Mouse (Mus musculus): ENCODE measurements at regions not wholly inside any gene's neighbourhood (a gene's known extent, or its start where the extent isn't known, plus 50 kb on each side); places are given as distances from the start of the nearest gene placed in this dataset.

DNA sequence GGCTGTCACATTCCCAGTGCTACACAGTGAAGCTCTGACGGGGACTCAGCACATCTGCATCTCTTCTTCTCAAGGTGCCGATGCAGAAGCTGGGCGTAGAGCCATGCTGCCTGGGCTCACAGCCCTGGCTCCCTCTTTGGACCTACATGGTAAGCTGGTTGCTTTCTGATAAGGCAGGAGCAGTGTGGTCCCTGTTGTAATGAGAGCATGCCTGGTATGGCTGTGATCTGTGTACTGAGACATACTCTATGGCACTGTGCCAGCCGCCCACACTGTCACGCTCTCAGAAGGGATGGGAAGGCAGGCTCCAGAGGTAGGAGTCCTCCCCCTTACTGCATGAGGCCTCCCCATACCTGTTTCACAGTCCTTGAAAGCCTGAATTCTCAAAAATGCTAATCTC lies 430.6 kb upstream of the Kcnab2 start:
- no peak overlapping the region for H3K9ac ChIP-seq (ENCODE audit: control insufficient read depth, low read depth, low read length, poor library complexity, severe bottlenecking)
- no peak overlapping the region for H3K27ac ChIP-seq (ENCODE audit: control insufficient read depth, low read depth, low read length)
- TF ChIP-seq ZC3H11A (IDR thresholded peaks at IDR 0.05; ENCODE audit: low read depth, low read length), result no peak
- TF ChIP-seq ZKSCAN1 (IDR thresholded peaks at IDR 0.05; ENCODE audit: low read depth, low read length), result no peak
- no peaks in the 10 kb centered on the region for H3K36me3 ChIP-seq (ENCODE audit: control insufficient read depth in 1 of 2, insufficient read depth in 2 of 2, low read length in 2 of 2)
- no peaks in the 10 kb centered on the region for H3K79me2 ChIP-seq (ENCODE audit: control insufficient read depth, insufficient read depth, low read length, poor library complexity)
- H3K4me1 ChIP-seq (ENCODE audit: control insufficient read depth in 1 of 2, insufficient read depth in 2 of 2, low read length in 2 of 2), result no peaks in the 10 kb centered on the region
- no peak for DNase-seq (ENCODE audit: low read depth, low spot score)
- no peak overlapping the region for H3K4me3 ChIP-seq (ENCODE audit: control insufficient read depth in 1 of 2, insufficient read depth in 1 of 2, low read depth in 2 of 2, low read length in 2 of 2)
- H3K27me3 ChIP-seq (ENCODE audit: control insufficient read depth in 1 of 2, insufficient read depth in 2 of 2, low read length in 2 of 2), result no peaks in the 10 kb centered on the region
- no peaks in the 10 kb centered on the region for H3K9me3 ChIP-seq (replicated peaks; ENCODE audit: insufficient read depth, low read length)

DNA sequence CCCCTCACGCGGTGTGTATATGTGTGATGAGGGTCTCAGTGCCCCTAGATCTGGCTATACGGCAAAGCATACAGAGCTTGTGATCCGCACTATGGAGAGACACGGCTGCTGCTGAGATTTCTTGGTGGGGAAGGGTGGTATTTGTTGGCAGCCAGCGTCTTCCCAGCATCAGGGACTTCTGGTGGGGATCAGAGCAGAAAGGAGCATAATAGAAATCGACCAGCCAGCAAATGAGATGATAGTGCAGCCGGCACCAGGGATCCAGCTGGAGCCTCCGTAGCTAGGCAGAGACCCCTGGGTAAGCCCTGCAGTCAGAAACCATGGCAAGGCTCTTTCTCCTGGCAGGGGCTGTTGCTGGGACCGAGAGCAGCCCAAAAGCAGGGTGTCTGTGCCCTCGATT lies 425.2 kb upstream of the Kcnab2 start:
- Histone ChIP-seq H3K4me1 (ENCODE audit: control insufficient read depth in 1 of 2, insufficient read depth in 2 of 2, low read length in 2 of 2) (no peaks in the 10 kb centered on the region), H3K9ac (ENCODE audit: control insufficient read depth, low read depth, low read length, poor library complexity, severe bottlenecking) (no peak overlapping the region), H3K4me3 (ENCODE audit: control insufficient read depth in 1 of 2, insufficient read depth in 1 of 2, low read depth in 2 of 2, low read length in 2 of 2) (no peak overlapping the region), H3K36me3 (ENCODE audit: control insufficient read depth in 1 of 2, insufficient read depth in 2 of 2, low read length in 2 of 2) (no peaks in the 10 kb centered on the region), H3K27ac (ENCODE audit: control insufficient read depth, low read depth, low read length) (no peak overlapping the region), H3K27me3 (ENCODE audit: control insufficient read depth in 1 of 2, insufficient read depth in 2 of 2, low read length in 2 of 2) (no peaks in the 10 kb centered on the region), H3K9me3 (replicated peaks; ENCODE audit: insufficient read depth, low read length) (no peaks in the 10 kb centered on the region), H3K79me2 (ENCODE audit: control insufficient read depth, insufficient read depth, low read length, poor library complexity) (no peaks in the 10 kb centered on the region)
- no peak for DNase-seq (ENCODE audit: low read depth, low spot score)
- TF ChIP-seq RCOR1 (IDR thresholded peaks at IDR 0.05; ENCODE audit: low read depth, low read length) (no peak), GATA1 (IDR thresholded peaks at IDR 0.05; ENCODE audit: low read depth, low read length) (no peak), KAT2A (conservative IDR thresholded peaks at IDR 0.05; ENCODE audit: low read depth, low read length) (no peak), ETS1 (IDR thresholded peaks at IDR 0.05; ENCODE audit: low read depth, low read length) (no peak)

DNA sequence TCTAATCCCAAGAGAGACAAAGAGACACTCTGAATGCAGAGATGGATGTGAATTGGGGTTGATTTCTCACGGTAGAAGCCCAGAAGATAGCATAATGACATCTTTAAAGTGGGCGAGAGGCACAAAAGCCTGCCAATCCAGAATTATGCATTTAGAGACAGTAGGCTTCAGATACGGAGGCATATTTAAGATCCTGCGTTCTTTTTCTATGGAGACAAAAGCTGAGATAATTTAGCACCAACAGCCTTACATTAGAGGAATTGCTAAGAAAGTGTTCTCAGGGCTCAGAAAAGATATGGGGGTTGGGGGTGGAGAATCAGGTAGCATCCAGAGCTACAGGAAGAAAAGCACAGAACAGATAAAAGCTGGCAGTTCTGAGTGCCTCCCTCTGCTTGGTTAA lies 422.4 kb upstream of the Kcnab2 start:
- no peaks in the 10 kb centered on the region for H3K27me3 ChIP-seq (ENCODE audit: control insufficient read depth in 1 of 2, insufficient read depth in 2 of 2, low read length in 2 of 2)
- no peaks in the 10 kb centered on the region for H3K79me2 ChIP-seq (ENCODE audit: control insufficient read depth, insufficient read depth, low read length, poor library complexity)
- no peaks in the 10 kb centered on the region for H3K9me3 ChIP-seq (replicated peaks; ENCODE audit: insufficient read depth, low read length)
- no peaks in the 10 kb centered on the region for H3K36me3 ChIP-seq (ENCODE audit: control insufficient read depth in 1 of 2, insufficient read depth in 2 of 2, low read length in 2 of 2)
- DNase-seq (ENCODE audit: low read depth, low spot score), result no peak
- no peaks in the 10 kb centered on the region for H3K4me1 ChIP-seq (ENCODE audit: control insufficient read depth in 1 of 2, insufficient read depth in 2 of 2, low read length in 2 of 2)
- no peak overlapping the region for H3K9ac ChIP-seq (ENCODE audit: control insufficient read depth, low read depth, low read length, poor library complexity, severe bottlenecking)
- TF ChIP-seq E2F4 (IDR thresholded peaks at IDR 0.05; ENCODE audit: borderline replicate concordance, low read depth, low read length), result no peak
- no peak for TF ChIP-seq USF2 (IDR thresholded peaks at IDR 0.05; ENCODE audit: borderline replicate concordance in 1 of 2, insufficient read depth in 1 of 2, low read depth in 1 of 2, low read length in 2 of 2)
- TF ChIP-seq TAL1 (IDR thresholded peaks at IDR 0.05; ENCODE audit: low read length), result no peak
- no peak for TF ChIP-seq ETS1 (IDR thresholded peaks at IDR 0.05; ENCODE audit: low read depth, low read length)
- TF ChIP-seq MXI1 (IDR thresholded peaks at IDR 0.05; ENCODE audit: low read depth, low read length), result no peak
- H3K4me3 ChIP-seq (ENCODE audit: control insufficient read depth in 1 of 2, insufficient read depth in 1 of 2, low read depth in 2 of 2, low read length in 2 of 2), result no peak overlapping the region
- no peak overlapping the region for H3K27ac ChIP-seq (ENCODE audit: control insufficient read depth, low read depth, low read length)
